Mouse (Mus musculus) MEL (cell line): ENCODE results near the gene Tomm5. TPM values are rescaled to one million over a fixed set of nuclear protein-coding genes. Genes with fewer than 3 reads are reported as not detected.

Experiments used
- DNase-seq: peaks from one replicate; pipeline ENCODE4 v3.0.0; 2011; ENCODE audit warnings: low read depth, low spot score
- H3K27ac ChIP-seq: 2 replicates; pipeline ENCODE4 v1.5.1; 2012; ENCODE audit warnings: low read depth, mild to moderate bottlenecking, control low read depth, low read length, moderate library complexity; ENCODE audit not compliant: control insufficient read depth
- H3K27me3 ChIP-seq, 2 experiments: fragments of 150-350 bp in 1 of 2; sonication (generic) in 1 of 2; 2 replicates each; pipeline ENCODE4 v1.6.1; 2012; ENCODE audit warnings: low read length in 2 of 2, mild to moderate bottlenecking in 2 of 2, improper control_type of control experiment in 1 of 2, moderate library complexity in 1 of 2; ENCODE audit not compliant: insufficient read depth in 2 of 2, control insufficient read depth in 1 of 2
- H3K36me3 ChIP-seq, 2 experiments: 2 replicates each; pipeline ENCODE4 v1.6.1; 2012 to 2014; ENCODE audit warnings: low read length in 2 of 2, improper control_type of control experiment in 1 of 2, inconsistent platforms in 1 of 2, mild to moderate bottlenecking in 1 of 2; ENCODE audit not compliant: insufficient read depth in 2 of 2, control insufficient read depth in 1 of 2
- H3K4me1 ChIP-seq, 2 experiments: fragments of 150-350 bp in 1 of 2; sonication (generic) in 1 of 2; 2 replicates each; pipeline ENCODE4 v1.6.1; 2012; ENCODE audit warnings: low read length in 2 of 2, improper control_type of control experiment in 1 of 2, mild to moderate bottlenecking in 1 of 2; ENCODE audit not compliant: insufficient read depth in 2 of 2, control insufficient read depth in 1 of 2
- H3K4me3 ChIP-seq, 2 experiments: fragments of 150-350 bp in 1 of 2; sonication (generic) in 1 of 2; 2 replicates each; pipeline ENCODE4 v1.5.1; 2012; ENCODE audit warnings: low read depth in 2 of 2, low read length in 2 of 2, mild to moderate bottlenecking in 2 of 2, moderate library complexity in 2 of 2, control low read depth in 1 of 2, improper control_type of control experiment in 1 of 2; ENCODE audit not compliant: control insufficient read depth in 1 of 2, insufficient read depth in 1 of 2
- H3K79me2 ChIP-seq: 2 replicates; pipeline ENCODE4 v1.6.1; 2012; ENCODE audit warnings: mild to moderate bottlenecking, low read length, moderate library complexity; ENCODE audit not compliant: control insufficient read depth, poor library complexity, insufficient read depth
- H3K9ac ChIP-seq: 2 replicates; pipeline ENCODE4 v1.6.1; 2012; ENCODE audit warnings: low read depth, mild to moderate bottlenecking, control low read depth, low read length, moderate library complexity; ENCODE audit not compliant: control insufficient read depth, poor library complexity, severe bottlenecking
- H3K9me3 ChIP-seq: fragments of 150-350 bp; sonication (generic); replicated peaks from 2 replicates; pipeline ENCODE4 v1.6.1; 2012; ENCODE audit warnings: mild to moderate bottlenecking, low read length, improper control_type of control experiment, moderate library complexity; ENCODE audit not compliant: insufficient read depth
- BHLHE40 ChIP-seq: IDR thresholded peaks from 2 replicates; pipeline ENCODE4 v1.6.1; 2012; ENCODE audit warnings: low read depth, mild to moderate bottlenecking, inconsistent platforms, low read length, improper control_type of control experiment, borderline replicate concordance
- CHD1 ChIP-seq: IDR thresholded peaks from 2 replicates; pipeline ENCODE4 v1.6.1; 2012; ENCODE audit warnings: low read depth, mild to moderate bottlenecking, inconsistent platforms, low read length, improper control_type of control experiment
- CHD2 ChIP-seq: IDR thresholded peaks from 2 replicates; pipeline ENCODE4 v1.6.1; 2011; ENCODE audit warnings: low read length, improper control_type of control experiment
- E2F4 ChIP-seq: IDR thresholded peaks from 2 replicates; pipeline ENCODE4 v1.6.1; 2011; ENCODE audit warnings: low read depth, low read length, improper control_type of control experiment, borderline replicate concordance
- EP300 ChIP-seq, 2 experiments: IDR thresholded peaks; 2 replicates each; pipeline ENCODE4 v1.6.1; 2011; ENCODE audit warnings: improper control_type of control experiment in 2 of 2, low read length in 2 of 2, low read depth in 1 of 2, mild to moderate bottlenecking in 1 of 2
- ETS1 ChIP-seq: IDR thresholded peaks from 2 replicates; pipeline ENCODE4 v1.6.1; 2012; ENCODE audit warnings: low read depth, mild to moderate bottlenecking, inconsistent platforms, low read length, improper control_type of control experiment, moderate library complexity
- GATA1 ChIP-seq: IDR thresholded peaks from 2 replicates; pipeline ENCODE4 v1.6.1; 2011; ENCODE audit warnings: low read depth, low read length, improper control_type of control experiment
- JUND ChIP-seq: IDR thresholded peaks from 2 replicates; pipeline ENCODE4 v1.6.1; 2011; ENCODE audit warnings: low read depth, mild to moderate bottlenecking, improper control_type of control experiment, low read length
- KAT2A ChIP-seq: conservative IDR thresholded peaks from 2 replicates; pipeline ENCODE4 v1.6.1; 2012; ENCODE audit warnings: low read depth, low read length, improper control_type of control experiment, inconsistent platforms
- MAFK ChIP-seq: IDR thresholded peaks from 2 replicates; pipeline ENCODE4 v1.6.1; 2011; ENCODE audit warnings: low read depth, mild to moderate bottlenecking, low read length, improper control_type of control experiment, borderline replicate concordance
- MAX ChIP-seq: IDR thresholded peaks from 2 replicates; pipeline ENCODE4 v1.6.1; 2011; ENCODE audit warnings: low read length, improper control_type of control experiment
- MEF2A ChIP-seq: IDR thresholded peaks from 2 replicates; pipeline ENCODE4 v1.6.1; 2014; ENCODE audit warnings: low read depth, mild to moderate bottlenecking, inconsistent platforms, low read length, improper control_type of control experiment; ENCODE audit not compliant: poor library complexity, insufficient replicate concordance, severe bottlenecking; ENCODE audit errors: extremely low read depth
- MXI1 ChIP-seq: IDR thresholded peaks from 2 replicates; pipeline ENCODE4 v1.6.1; 2011; ENCODE audit warnings: mild to moderate bottlenecking, low read depth, low read length, improper control_type of control experiment
- MYC ChIP-seq: IDR thresholded peaks from 2 replicates; pipeline ENCODE4 v1.6.1; 2011; ENCODE audit warnings: low read depth, mild to moderate bottlenecking, low read length, improper control_type of control experiment, moderate library complexity
- POLR2AphosphoS2 ChIP-seq: IDR thresholded peaks from 2 replicates; pipeline ENCODE4 v1.6.1; 2011; ENCODE audit warnings: low read length, improper control_type of control experiment
- POLR2AphosphoS5 ChIP-seq: IDR thresholded peaks from 2 replicates; pipeline ENCODE4 v1.6.1; 2012; ENCODE audit warnings: low read depth, borderline replicate concordance, mild to moderate bottlenecking, inconsistent platforms, low read length, moderate library complexity, mixed read lengths
- SMC3 ChIP-seq: IDR thresholded peaks from 2 replicates; pipeline ENCODE4 v1.6.1; 2011; ENCODE audit warnings: low read depth, low read length, improper control_type of control experiment
- TBP ChIP-seq: IDR thresholded peaks from 2 replicates; pipeline ENCODE4 v1.8.0; 2011; ENCODE audit warnings: low read depth, low read length, improper control_type of control experiment
- TCF12 ChIP-seq: IDR thresholded peaks from 2 replicates; pipeline ENCODE4 v1.6.1; 2014; ENCODE audit warnings: low read depth, mild to moderate bottlenecking, inconsistent platforms, low read length, improper control_type of control experiment, moderate library complexity
- UBTF ChIP-seq: IDR thresholded peaks from 2 replicates; pipeline ENCODE4 v1.6.1; 2012; ENCODE audit warnings: low read depth, mild to moderate bottlenecking, inconsistent platforms, low read length, improper control_type of control experiment, moderate library complexity, borderline replicate concordance; ENCODE audit not compliant: insufficient read depth
- ZMIZ1 ChIP-seq: IDR thresholded peaks from 2 replicates; pipeline ENCODE4 v1.6.1; 2012; ENCODE audit warnings: low read depth, mild to moderate bottlenecking, inconsistent platforms, low read length, improper control_type of control experiment, moderate library complexity
- polyA plus RNA-seq, 2 experiments: library from polyadenylated mRNA; stranded (reverse) in 1 of 2; unstranded in 1 of 2; fragments of >175 nt in 1 of 2; fragments of >200 nt in 1 of 2; gene quantifications; 2 replicates each; pipeline versions ENCODE4 v1.2.1 to v1.2.4; 2012; ENCODE audit warnings: low replicate concordance in 2 of 2, low read depth in 1 of 2; ENCODE audit not compliant: insufficient read length in 2 of 2, insufficient read depth in 1 of 2, missing spikeins in 1 of 2
- total RNA-seq: library from RNA; depleted of rRNA; stranded (reverse); fragments of 300-350 nt; gene quantifications from 2 replicates; pipeline ENCODE4 v1.2.3, GENCODE M21; 2012

The Tomm5 gene
- total and polyA plus RNA-seq, 3 experiments = 309 to 639 TPM; not detected in 1

GRCm38 (mm10) chr4:45137636-45138035 is 29.7 kb upstream of the Tomm5 start (continued):
- TF ChIP-seq BHLHE40 (no peak), ETS1 (no peak)

GRCm38 (mm10) chr4:45134471-45134870 is 26.6 kb upstream of the Tomm5 start:
- TF ChIP-seq MEF2A (no peak), EP300 (IDR thresholded peaks at IDR 0.05; ENCODE audit: low read depth in 1 of 2, low read length in 2 of 2) (no peak), UBTF (no peak), JUND (no peak), E2F4 (no peak), TCF12 (no peak), BHLHE40 (no peak), MAX (no peak), TBP (no peak)
- TF ChIP-seq, all 39 proteins: peak for 0
- Histone ChIP-seq H3K27ac (no peak overlapping the region), H3K9ac (no peak overlapping the region), H3K4me1 (no peaks in the 10 kb centered on the region), H3K4me3 (no peak overlapping the region), H3K9me3 (no peaks in the 10 kb centered on the region), H3K79me2 (no peaks in the 10 kb centered on the region), H3K27me3 (peaks cover 8 to 16% of the 10 kb centered on the region in 2 experiments), H3K36me3 (no peaks in the 10 kb centered on the region)
- no peak for DNase-seq

- no peak for DNase-seq
- Histone ChIP-seq H3K9me3 (no peaks in the 10 kb centered on the region), H3K79me2 (no peaks in the 10 kb centered on the region)
- TF ChIP-seq CHD2 (no peak), TCF12 (no peak), MAFK (no peak), MXI1 (no peak), MYC (no peak), POLR2AphosphoS2 (no peak), KAT2A (no peak), ZMIZ1 (no peak), CHD1 (no peak), GATA1 (no peak), SMC3 (no peak), BHLHE40 (no peak), POLR2AphosphoS5 (no peak)
- TF ChIP-seq, all 39 proteins: peak for 0
- Histone ChIP-seq H3K27me3 (peaks cover 12 to 14% of the 10 kb centered on the region in 2 experiments), H3K27ac (no peak overlapping the region), H3K4me1 (no peaks in the 10 kb centered on the region), H3K9ac (no peak overlapping the region), H3K36me3 (no peaks in the 10 kb centered on the region), H3K4me3 (no peak overlapping the region)
These were observed 23.1 kb upstream of the Tomm5 start for GRCm38 (mm10) chr4:45131021-45131420.
